21 mouse cellular contexts compared by ENCODE assay signal in genomic region chr3:39130532-39130931, GRCm38 (mm10).
"Had no signal": no experiment of that assay in that cellular context is flagged by ENCODE, and none has a peak within 500 bp of the region (broad histone marks: within the 10 kb centered on the region; RNA-seq: fewer than 3 reads in every experiment).

No protein-coding gene starts in this region.

- ATAC-seq: midbrain, embryonic 16.5 days had no signal

- H3K4me1 ChIP-seq: midbrain, embryonic 10.5 days; midbrain, embryonic 12.5 days; neural tube, embryonic 13.5 days; neural tube, embryonic 15.5 days; stomach, embryonic 15.5 days had no signal

- H3K9me3 ChIP-seq: midbrain, embryonic 10.5 days; midbrain, embryonic 12.5 days; neural tube, embryonic 13.5 days; neural tube, embryonic 15.5 days; stomach, embryonic 15.5 days had no signal

- H3K36me3 ChIP-seq: midbrain, embryonic 10.5 days; midbrain, embryonic 12.5 days; neural tube, embryonic 13.5 days; neural tube, embryonic 15.5 days; stomach, embryonic 15.5 days had no signal

- H3K4me3 ChIP-seq: midbrain, embryonic 10.5 days; midbrain, embryonic 12.5 days; myocyte; neural tube, embryonic 13.5 days; neural tube, embryonic 15.5 days; stomach, embryonic 15.5 days had no signal

- H3K4me2 ChIP-seq: lung, embryonic 14.5 days; midbrain, embryonic 12.5 days; neural tube, embryonic 13.5 days; neural tube, embryonic 15.5 days; stomach, embryonic 15.5 days had no signal

- DNase-seq: lung, adult 18-20 months; lung, embryonic 14.5 days; lung, postnatal 10 days; lung, postnatal 4 days; midbrain, embryonic 14.5 days; retina, postnatal 1 day; right cerebral cortex, adult 18-20 months; right cerebral cortex, postnatal 25 days; right cerebral cortex, postnatal 4 days; spleen, adult 18-20 months; thymus, adult 2 months; thymus, postnatal 25 days; thymus, postnatal 4 days had no signal

- H3K27ac ChIP-seq: midbrain, embryonic 10.5 days; midbrain, embryonic 12.5 days; neural tube, embryonic 13.5 days; neural tube, embryonic 15.5 days; stomach, embryonic 15.5 days; stomach, postnatal 0 days had no signal

- H3K27me3 ChIP-seq: midbrain, embryonic 12.5 days; neural tube, embryonic 13.5 days; neural tube, embryonic 15.5 days; stomach, embryonic 15.5 days had no signal

- H3K9ac ChIP-seq: lung, embryonic 14.5 days; midbrain, embryonic 12.5 days; neural tube, embryonic 13.5 days; neural tube, embryonic 15.5 days; stomach, embryonic 15.5 days had no signal
